Mouse (Mus musculus) embryonic facial prominence, embryonic 11.5 days (tissue): ENCODE measurements around the gene Olfr1131. TPM values are rescaled to one million over a fixed set of nuclear protein-coding genes. Genes with fewer than 3 reads are reported as not detected.

Source experiments
- polyA plus RNA-seq: library from polyadenylated mRNA; unstranded; fragments of >200 nt; fragmentation: Nextera tagmentation; extraction: Ambion mirVana; gene quantifications from 2 replicates; pipeline ENCODE4 v1.2.1, GENCODE M21; 2014

Gene Olfr1131
- polyA plus RNA-seq, 1 experiment from 2014 or later = not detected

Other genes with a start within 250 kb of the Olfr1131 start
- not detected in 2 replicates for gene Olfr1122, start 241.3 kb upstream of the Olfr1131 start, polyA plus RNA-seq
- gene Olfr1123, start 210.5 kb upstream of the Olfr1131 start, polyA plus RNA-seq = not detected in 2 replicates
- gene Olfr1124, start 196.8 kb upstream of the Olfr1131 start, polyA plus RNA-seq = not detected in 2 replicates
- not detected in 2 replicates for gene Olfr1126, start 173.1 kb upstream of the Olfr1131 start, polyA plus RNA-seq
- not detected in 2 replicates for gene Pramel7, start 130.0 kb upstream of the Olfr1131 start, polyA plus RNA-seq
- gene Pramel6, start 120.5 kb upstream of the Olfr1131 start, polyA plus RNA-seq = not detected in 2 replicates
- gene Olfr153, start 95.3 kb upstream of the Olfr1131 start, polyA plus RNA-seq = not detected in 2 replicates
- not detected in 2 replicates for gene Olfr1128, start 81.6 kb upstream of the Olfr1131 start, polyA plus RNA-seq
- gene Olfr1129, start 53.2 kb upstream of the Olfr1131 start, polyA plus RNA-seq = not detected in 2 replicates
- not detected in 2 replicates for gene Olfr1130, start 20.9 kb upstream of the Olfr1131 start, polyA plus RNA-seq
- gene Olfr1132, start 10.4 kb downstream of the Olfr1131 start, polyA plus RNA-seq = not detected in 2 replicates
- not detected in 2 replicates for gene Olfr1133, start 20.3 kb downstream of the Olfr1131 start, polyA plus RNA-seq
- not detected in 2 replicates for gene Olfr1134, start 31.4 kb downstream of the Olfr1131 start, polyA plus RNA-seq
- not detected in 2 replicates for gene Olfr1135, start 46.6 kb downstream of the Olfr1131 start, polyA plus RNA-seq
- gene Olfr1136, start 66.8 kb downstream of the Olfr1131 start, polyA plus RNA-seq = not detected in 2 replicates
- not detected in 2 replicates for gene Olfr1137, start 86.1 kb downstream of the Olfr1131 start, polyA plus RNA-seq
- not detected in 2 replicates for gene Olfr1138, start 112.9 kb downstream of the Olfr1131 start, polyA plus RNA-seq
- gene Olfr1140, start 116.6 kb downstream of the Olfr1131 start, polyA plus RNA-seq = not detected in 2 replicates
- not detected in 2 replicates for gene Olfr1141, start 126.9 kb downstream of the Olfr1131 start, polyA plus RNA-seq
- not detected in 2 replicates for gene Olfr152, start 152.4 kb downstream of the Olfr1131 start, polyA plus RNA-seq
- 0.17 TPM in 1 of 2 replicates, not detected in the other for gene Olfr1143, start 173.5 kb downstream of the Olfr1131 start, polyA plus RNA-seq
- not detected in 2 replicates for gene Olfr1145, start 182.7 kb downstream of the Olfr1131 start, polyA plus RNA-seq
- gene Olfr1148, start 203.4 kb downstream of the Olfr1131 start, polyA plus RNA-seq = not detected in 2 replicates
- not detected in 2 replicates for gene Olfr1150-ps1, start 216.9 kb downstream of the Olfr1131 start, polyA plus RNA-seq
- not detected in 2 replicates for gene Olfr1151, start 228.8 kb downstream of the Olfr1131 start, polyA plus RNA-seq
- not detected in 2 replicates for gene Olfr1152, start 239.4 kb downstream of the Olfr1131 start, polyA plus RNA-seq